Mouse (Mus musculus) G1E-ER4 (cell line): Measurements from ENCODE around the gene Rpsa. TPM values are rescaled to one million over a fixed set of nuclear protein-coding genes. Genes with fewer than 3 reads are reported as not detected.

Experiments used
- GATA1 ChIP-seq: IDR thresholded peaks from one replicate; pipeline ENCODE4 v1.8.0; 2012; ENCODE audit warnings: low read length, inconsistent platforms
- polyA plus RNA-seq: library from polyadenylated mRNA; stranded (reverse); fragments of >175 nt; gene quantifications from 2 replicates; pipeline ENCODE4 v1.2.3, GENCODE M21; 2012

The Rpsa gene
- 2,255 and 20,590 TPM in 2 replicates for polyA plus RNA-seq

GRCm38 (mm10) chr9:120127538-120128251, at the start of gene Rpsa:
Rpsa (plus strand) TSS chr9:120127689.
- no peak for TF ChIP-seq GATA1

GRCm38 (mm10) chr9:120078241-120078640, 49.2 kb upstream of the Rpsa start:
- no peak for TF ChIP-seq GATA1

- TF ChIP-seq GATA1: no peak
These were observed 47.6 kb upstream of the Rpsa start for GRCm38 (mm10) chr9:120079901-120080300.

GRCm38 (mm10) chr9:120080546-120081108, 46.9 kb upstream of the Rpsa start:
- TF ChIP-seq GATA1: no peak

- TF ChIP-seq GATA1: no peak
These were observed 46.2 kb upstream of the Rpsa start for GRCm38 (mm10) chr9:120081247-120081646.

GRCm38 (mm10) chr9:120081967-120082366, 45.5 kb upstream of the Rpsa start:
- no peak for TF ChIP-seq GATA1

GRCm38 (mm10) chr9:120082691-120083090, 44.8 kb upstream of the Rpsa start:
- no peak for TF ChIP-seq GATA1

GRCm38 (mm10) chr9:120083158-120083894, 44.2 kb upstream of the Rpsa start:
- TF ChIP-seq GATA1: no peak

GRCm38 (mm10) chr9:120084406-120084805, 43.1 kb upstream of the Rpsa start:
- TF ChIP-seq GATA1: no peak

- no peak for TF ChIP-seq GATA1
These were observed 38.4 kb upstream of the Rpsa start for GRCm38 (mm10) chr9:120089125-120089524.

GRCm38 (mm10) chr9:120091086-120091485, 36.4 kb upstream of the Rpsa start:
- TF ChIP-seq GATA1: no peak

- no peak for TF ChIP-seq GATA1
These were observed 35.7 kb upstream of the Rpsa start, which contains the start of gene Ccr8 for GRCm38 (mm10) chr9:120091696-120092238. Ccr8 (plus strand) TSS chr9:120092114.

- no peak for TF ChIP-seq GATA1
These were observed 33.8 kb upstream of the Rpsa start for GRCm38 (mm10) chr9:120093701-120094100.

- no peak for TF ChIP-seq GATA1
These were observed 31.6 kb upstream of the Rpsa start for GRCm38 (mm10) chr9:120095886-120096285.

- no peak for TF ChIP-seq GATA1
These were observed 28.8 kb upstream of the Rpsa start for GRCm38 (mm10) chr9:120098682-120099081.

GRCm38 (mm10) chr9:120099304-120099703, 28.2 kb upstream of the Rpsa start:
- no peak for TF ChIP-seq GATA1
